ENCODE assay signal across 20 mouse cellular contexts in genomic region chr6:138658516-138658915, GRCm38 (mm10). TPM values are rescaled to one million over a fixed set of nuclear protein-coding genes. Genes with fewer than 3 reads are reported as not detected.
DNase-seq lines count a peak whose midpoint lies in the region; ATAC-seq lines count a peak whose summit lies in the region.
"Had no signal": no experiment of that assay in that cellular context is flagged by ENCODE, and none has a peak within 500 bp of the region (broad histone marks: within the 10 kb centered on the region; RNA-seq: fewer than 3 reads in every experiment).

TSS of gene Igbp1b (minus strand) at chr6:138658544.

- DNase-seq in layer of hippocampus, adult 11-12 months (ENCODE audit: low spot score): peak; percentile 15
- no peak for DNase-seq in layer of hippocampus, postnatal 25 days (ENCODE audit: extremely low spot score in 1 of 2, low spot score in 1 of 2)
- peak; percentile 57 for DNase-seq in brain, adult 2 months (ENCODE audit: low read depth, low spot score)
- DNase-seq in midbrain, embryonic 10.5 days (ENCODE audit: low spot score): no peak
- DNase-seq in kidney, postnatal 14 days: no peak
- no peak for DNase-seq in adrenal gland, postnatal 36 days
- DNase-seq: adrenal gland, postnatal 10 days; embryo, embryonic 11 days; heart, adult 11 months; heart, postnatal 14 days; kidney, adult 11 months; kidney, postnatal 36 days; lung, postnatal 10 days; thymus, adult 18-20 months had no signal

- no peaks in the 10 kb centered on the region for H3K9me3 ChIP-seq in forebrain, embryonic 16.5 days (ENCODE audit: control insufficient read depth, low read length)
- no peaks in the 10 kb centered on the region for H3K9me3 ChIP-seq in midbrain, embryonic 10.5 days (replicated peaks)
- H3K9me3 ChIP-seq in heart, embryonic 12.5 days (replicated peaks): no peaks in the 10 kb centered on the region
- H3K9me3 ChIP-seq: limb, embryonic 10.5 days; neural tube, embryonic 13.5 days had no signal

- H3K4me1 ChIP-seq in forebrain, embryonic 16.5 days (replicated peaks; ENCODE audit: control insufficient read depth, insufficient read depth, low read length): no peaks in the 10 kb centered on the region
- H3K4me1 ChIP-seq in midbrain, embryonic 10.5 days: peaks cover 4% of the 10 kb centered on the region; the same call in 1 of the 2 replicates
- no peaks in the 10 kb centered on the region for H3K4me1 ChIP-seq in heart, embryonic 12.5 days (replicated peaks)
- H3K4me1 ChIP-seq: limb, embryonic 10.5 days; neural tube, embryonic 13.5 days had no signal

- H3K4me3 ChIP-seq in forebrain, embryonic 16.5 days (replicated peaks; ENCODE audit: low read length): no peak within 1 kb of the TSS
- H3K4me3 ChIP-seq in midbrain, embryonic 10.5 days: no peak within 1 kb of the TSS
- no peak within 1 kb of the TSS for H3K4me3 ChIP-seq in heart, embryonic 12.5 days
- H3K4me3 ChIP-seq: limb, embryonic 10.5 days; neural tube, embryonic 13.5 days had no signal

- 48% methylated on average over 3 of the region's 3 CpGs for WGBS in forebrain, embryonic 16.5 days
- 72% methylated on average over 3 of the region's 3 CpGs for WGBS in midbrain, embryonic 10.5 days
- 75% methylated on average over 3 of the region's 3 CpGs for WGBS in heart, embryonic 12.5 days

- no peaks in the 10 kb centered on the region for H3K36me3 ChIP-seq in forebrain, embryonic 16.5 days (ENCODE audit: control insufficient read depth, insufficient read depth)
- H3K36me3 ChIP-seq in midbrain, embryonic 10.5 days: no peaks in the 10 kb centered on the region
- H3K36me3 ChIP-seq in heart, embryonic 12.5 days: no peaks in the 10 kb centered on the region
- H3K36me3 ChIP-seq: limb, embryonic 10.5 days; neural tube, embryonic 13.5 days had no signal

- no peak within 1 kb of the TSS for H3K27ac ChIP-seq in forebrain, embryonic 16.5 days (ENCODE audit: low read length)
- 0 out of 2 replicates have a peak within 1 kb of the TSS, but pooled peaks have one; percentile 17 for H3K27ac ChIP-seq in midbrain, embryonic 10.5 days (replicated peaks)
- H3K27ac ChIP-seq in heart, embryonic 12.5 days (ENCODE audit: poor library complexity, severe bottlenecking): no peak within 1 kb of the TSS
- H3K27ac ChIP-seq: limb, embryonic 10.5 days; liver, embryonic 14.5 days; neural tube, embryonic 13.5 days had no signal

- H3K4me2 ChIP-seq in forebrain, embryonic 16.5 days (ENCODE audit: low read length): no peak within 1 kb of the TSS
- no peak within 1 kb of the TSS for H3K4me2 ChIP-seq in heart, embryonic 12.5 days
- H3K4me2 ChIP-seq: neural tube, embryonic 13.5 days had no signal

- no peak within 1 kb of the TSS for H3K9ac ChIP-seq in forebrain, embryonic 16.5 days (replicated peaks; ENCODE audit: low read depth, low read length)
- no peak within 1 kb of the TSS for H3K9ac ChIP-seq in heart, embryonic 12.5 days
- H3K9ac ChIP-seq: liver, embryonic 14.5 days; neural tube, embryonic 13.5 days had no signal

- peak; percentile 76 for ATAC-seq in forebrain, embryonic 16.5 days
- no peak for ATAC-seq in heart, embryonic 12.5 days (ENCODE audit: insufficient number of reproducible peaks, low FRiP score)

- H3K27me3 ChIP-seq in forebrain, embryonic 16.5 days (replicated peaks; ENCODE audit: control insufficient read depth, insufficient read depth, low read length): no peaks in the 10 kb centered on the region
- no peaks in the 10 kb centered on the region for H3K27me3 ChIP-seq in midbrain, embryonic 10.5 days (ENCODE audit: low read depth, poor library complexity, severe bottlenecking)
- H3K27me3 ChIP-seq in heart, embryonic 12.5 days (replicated peaks): no peaks in the 10 kb centered on the region
- H3K27me3 ChIP-seq: neural tube, embryonic 13.5 days had no signal

RNA-seq across cellular contexts. Expression of gene Igbp1b, which starts in this region (rescaled TPM):
- total RNA-seq in layer of hippocampus, postnatal 25 days (2021): 1 to 10 TPM in 1 of 2 experiments, under 1 TPM in 1; 0.96 to 1.3 TPM
- 0.57 and 0.61 TPM in 2 replicates for polyA plus RNA-seq in forebrain, embryonic 16.5 days (2015; fragmentation: Nextera tagmentation; extraction: Ambion mirVana)
- not detected in 2 replicates for polyA plus RNA-seq in midbrain, embryonic 10.5 days (2016; fragmentation: Nextera tagmentation; extraction: Ambion mirVana)
- polyA plus RNA-seq in heart, embryonic 12.5 days (2016; fragmentation: Nextera tagmentation; extraction: Ambion mirVana): not detected in 2 replicates
- not detected for total RNA-seq in adrenal gland, postnatal 36 days (2021)
- total RNA-seq: adrenal gland, postnatal 10 days; heart, postnatal 14 days had no signal
- polyA plus RNA-seq: C2C12; limb, embryonic 10.5 days; liver, embryonic 14.5 days; neural tube, embryonic 13.5 days had no signal

Comparison
In these comparisons a context has a peak if more than half of its experiments do, and no peak if none do; other contexts are left out.
1. DNase-seq: peak in layer of hippocampus, adult 11-12 months (single experiment) and brain, adult 2 months (single experiment); none in layer of hippocampus, postnatal 25 days (0 of 2), midbrain, embryonic 10.5 days (single experiment), kidney, postnatal 14 days (single experiment) and adrenal gland, postnatal 36 days (0 of 2).
2. Peak in ATAC-seq in forebrain, embryonic 16.5 days; RNA of the gene not detected or under 1 TPM.